Mouse (Mus musculus) intestine, postnatal 0 days (tissue): ENCODE results near the gene Tmub2. TPM values are rescaled to one million over a fixed set of nuclear protein-coding genes. Genes with fewer than 3 reads are reported as not detected.

Experiments used
- ATAC-seq: fragments of 200-750 bp; cut with Nextera tagmentation; 2 replicates; pipeline ENCODE4 v1.8.0; 2017; ENCODE audit warnings: mild to moderate bottlenecking, moderate TSS enrichment, moderate library complexity
- H3K27ac ChIP-seq: fragments of 300-500 bp; sonication (generic); 2 replicates; pipeline ENCODE4 v1.5.1; 2014; ENCODE audit warnings: mild to moderate bottlenecking, low read depth, low read length, moderate library complexity
- H3K27me3 ChIP-seq: fragments of 300-500 bp; sonication (generic); replicated peaks from 2 replicates; pipeline ENCODE4 v1.6.1; 2014; ENCODE audit warnings: low read length, mixed read lengths; ENCODE audit not compliant: control insufficient read depth, insufficient read depth
- H3K36me3 ChIP-seq: fragments of 300-500 bp; sonication (generic); 2 replicates; pipeline ENCODE4 v1.6.1; 2014; ENCODE audit warnings: mild to moderate bottlenecking, moderate library complexity; ENCODE audit not compliant: control insufficient read depth, insufficient read depth
- H3K4me1 ChIP-seq: fragments of 300-500 bp; sonication (generic); replicated peaks from 2 replicates; pipeline ENCODE4 v1.6.1; 2014; ENCODE audit warnings: antibody characterized with exemption, low read length, mixed read lengths; ENCODE audit not compliant: control insufficient read depth, insufficient read depth
- H3K4me2 ChIP-seq: fragments of 300-500 bp; sonication (generic); replicated peaks from 2 replicates; pipeline ENCODE4 v1.6.1; 2014; ENCODE audit warnings: low read depth, mild to moderate bottlenecking, moderate library complexity
- H3K4me3 ChIP-seq: fragments of 300-500 bp; sonication (generic); 2 replicates; pipeline ENCODE4 v1.5.1; 2014; ENCODE audit warnings: low read depth, low read length
- H3K9ac ChIP-seq: fragments of 300-500 bp; sonication (generic); 2 replicates; pipeline ENCODE4 v1.6.1; 2014; ENCODE audit warnings: mild to moderate bottlenecking, low read depth, low read length
- H3K9me3 ChIP-seq: fragments of 300-500 bp; sonication (generic); 2 replicates; pipeline ENCODE4 v1.6.1; 2016; ENCODE audit warnings: mixed run types; ENCODE audit not compliant: control insufficient read depth
- CTCF ChIP-seq: sonication (generic); IDR thresholded peaks from 2 replicates; pipeline ENCODE4 v1.5.1; 2016; ENCODE audit warnings: low read depth, mild to moderate bottlenecking, control low read depth, antibody characterized with exemption, moderate library complexity
- WGBS: fragments of 180-500 bp; shearing (Covaris S2); extraction: QIAGEN DNeasy Blood & Tissue Kit; methylation state at CpG from one replicate; pipeline ENCODE4 v1.1.7; 2014; 5-methylcytosine and 5-hydroxymethylcytosine counted together
- polyA plus RNA-seq: library from polyadenylated mRNA; unstranded; fragments of >200 nt; fragmentation: Nextera tagmentation; extraction: Ambion mirVana; gene quantifications from 2 replicates; pipeline ENCODE4 v1.2.1, GENCODE M21; 2015

The Tmub2 gene
- polyA plus RNA-seq, 1 experiment from 2014 or later = 43.3 TPM

DNA sequence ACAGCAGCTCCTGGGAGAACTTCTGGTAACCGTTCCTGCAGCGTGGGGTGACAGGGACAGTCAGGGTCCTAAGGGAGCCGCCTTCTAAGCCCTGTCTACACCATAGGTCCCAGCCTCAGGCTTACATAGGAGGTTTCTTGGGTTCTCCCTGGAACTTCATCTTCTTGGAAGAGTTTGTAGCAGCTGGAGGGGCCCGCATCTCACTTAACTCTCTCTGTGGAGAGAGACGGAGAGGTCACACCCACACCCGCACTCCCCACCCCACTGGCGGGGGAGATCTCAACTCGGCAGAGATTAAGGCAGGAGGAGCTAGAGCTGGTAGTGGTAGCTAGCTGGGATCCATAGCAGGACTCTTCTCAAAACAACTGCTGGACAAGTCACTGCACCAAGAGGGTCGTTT, 23.4 kb downstream of the Tmub2 start:
- no peaks in the 10 kb centered on the region for H3K27me3 ChIP-seq
- TF ChIP-seq CTCF = no peak
- no peak overlapping the region for H3K9ac ChIP-seq
- peaks cover 46% of the 10 kb centered on the region for H3K36me3 ChIP-seq
- H3K4me2 ChIP-seq = no peak overlapping the region
- no peak for ATAC-seq
- no peak overlapping the region for H3K27ac ChIP-seq
- H3K4me3 ChIP-seq = no peak overlapping the region
- H3K4me1 ChIP-seq = no peaks in the 10 kb centered on the region; the same call in 1 of the 2 replicates
- H3K9me3 ChIP-seq = no peaks in the 10 kb centered on the region
- WGBS = 77% methylated on average over 9 of the region's 9 CpGs

DNA sequence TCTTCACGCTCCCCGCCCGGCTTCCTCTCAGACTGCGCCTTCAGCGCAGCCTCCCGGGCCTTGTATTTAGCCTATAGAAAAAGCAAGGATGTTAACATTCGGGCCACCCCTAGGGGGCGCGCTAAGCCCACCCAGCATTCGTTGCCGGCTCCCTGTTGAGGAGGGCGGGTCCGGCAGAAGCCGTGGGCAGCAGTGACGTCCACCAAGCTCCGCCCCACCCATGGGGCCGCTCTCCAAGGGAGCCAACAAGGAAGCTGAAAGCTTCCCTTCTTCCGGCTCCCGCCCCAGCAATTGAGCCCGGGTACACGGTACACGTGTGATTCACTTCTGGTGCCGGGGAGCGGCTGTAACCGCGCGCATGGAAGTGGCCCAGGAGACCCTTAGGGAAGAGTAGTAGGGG, 24.2 kb downstream of the Tmub2 start:
- no peaks in the 10 kb centered on the region for H3K9me3 ChIP-seq
- H3K4me1 ChIP-seq = no peaks in the 10 kb centered on the region; the same call in 1 of the 2 replicates
- H3K4me2 ChIP-seq = peak overlapping the region; percentile 75
- peak; percentile 91 for ATAC-seq
- WGBS = 2% methylated on average over 27 of the region's 27 CpGs
- H3K4me3 ChIP-seq = peak overlapping the region; percentile 39
- peak; percentile 100 for TF ChIP-seq CTCF
- peak overlapping the region; percentile 62 for H3K27ac ChIP-seq
- H3K27me3 ChIP-seq = no peaks in the 10 kb centered on the region
- 0 out of 2 replicates have a peak overlapping the region, but pooled peaks have one; percentile 34 for H3K9ac ChIP-seq
- H3K36me3 ChIP-seq = peaks cover 55% of the 10 kb centered on the region

DNA sequence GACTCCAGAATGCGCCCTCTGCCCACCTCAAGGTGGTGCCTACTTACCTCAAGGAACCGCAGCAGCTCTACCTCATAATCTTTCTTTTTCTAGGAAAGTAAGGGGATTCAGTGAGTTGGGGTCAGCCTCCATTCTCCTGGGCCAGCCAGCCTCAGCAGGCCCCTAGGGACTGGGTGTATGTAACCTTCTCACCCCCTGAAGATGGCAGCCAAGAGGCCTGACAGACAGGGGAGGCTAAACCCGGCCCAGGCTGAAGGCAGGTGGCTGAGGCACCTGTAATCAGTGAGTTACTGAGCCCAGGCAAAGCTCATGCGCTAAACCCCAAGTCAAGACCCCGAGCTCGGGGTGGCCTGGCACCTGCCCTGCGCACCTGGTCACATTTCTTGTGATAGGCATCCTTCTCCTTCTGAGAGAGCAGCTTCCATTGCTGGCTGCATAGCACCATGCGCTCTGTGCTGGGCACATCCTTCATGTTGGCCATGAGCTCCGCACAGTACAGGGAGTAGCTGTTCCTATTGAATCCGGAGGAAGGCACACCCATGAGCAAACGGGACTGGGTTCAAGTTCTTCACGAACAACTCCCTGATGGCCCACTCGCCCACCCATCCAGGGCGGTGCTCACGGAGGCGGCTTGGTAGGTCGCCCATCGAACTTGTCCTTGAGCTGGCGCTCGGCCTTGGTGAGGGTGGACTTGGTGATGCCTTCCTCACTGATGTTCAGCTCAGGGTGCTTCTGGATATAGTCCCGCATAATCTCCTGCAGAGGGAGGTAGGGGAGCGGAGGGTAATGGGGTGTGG, 25.3 kb downstream of the Tmub2 start:
- no peak for ATAC-seq
- 0 out of 2 replicates have a peak overlapping the region, but pooled peaks have one; percentile 34 for H3K9ac ChIP-seq
- peak; percentile 31; the same call in 1 of the 2 replicates for TF ChIP-seq CTCF
- WGBS = 74% methylated on average over 22 of the region's 22 CpGs
- peak overlapping the region; percentile 75 for H3K4me2 ChIP-seq
- H3K9me3 ChIP-seq = no peaks in the 10 kb centered on the region
- H3K36me3 ChIP-seq = peaks cover 62% of the 10 kb centered on the region
- peak overlapping the region; percentile 62; the same call in 1 of the 2 replicates for H3K27ac ChIP-seq
- no peaks in the 10 kb centered on the region; the same call in 1 of the 2 replicates for H3K4me1 ChIP-seq
- H3K27me3 ChIP-seq = no peaks in the 10 kb centered on the region
- peak overlapping the region; percentile 39 for H3K4me3 ChIP-seq

DNA sequence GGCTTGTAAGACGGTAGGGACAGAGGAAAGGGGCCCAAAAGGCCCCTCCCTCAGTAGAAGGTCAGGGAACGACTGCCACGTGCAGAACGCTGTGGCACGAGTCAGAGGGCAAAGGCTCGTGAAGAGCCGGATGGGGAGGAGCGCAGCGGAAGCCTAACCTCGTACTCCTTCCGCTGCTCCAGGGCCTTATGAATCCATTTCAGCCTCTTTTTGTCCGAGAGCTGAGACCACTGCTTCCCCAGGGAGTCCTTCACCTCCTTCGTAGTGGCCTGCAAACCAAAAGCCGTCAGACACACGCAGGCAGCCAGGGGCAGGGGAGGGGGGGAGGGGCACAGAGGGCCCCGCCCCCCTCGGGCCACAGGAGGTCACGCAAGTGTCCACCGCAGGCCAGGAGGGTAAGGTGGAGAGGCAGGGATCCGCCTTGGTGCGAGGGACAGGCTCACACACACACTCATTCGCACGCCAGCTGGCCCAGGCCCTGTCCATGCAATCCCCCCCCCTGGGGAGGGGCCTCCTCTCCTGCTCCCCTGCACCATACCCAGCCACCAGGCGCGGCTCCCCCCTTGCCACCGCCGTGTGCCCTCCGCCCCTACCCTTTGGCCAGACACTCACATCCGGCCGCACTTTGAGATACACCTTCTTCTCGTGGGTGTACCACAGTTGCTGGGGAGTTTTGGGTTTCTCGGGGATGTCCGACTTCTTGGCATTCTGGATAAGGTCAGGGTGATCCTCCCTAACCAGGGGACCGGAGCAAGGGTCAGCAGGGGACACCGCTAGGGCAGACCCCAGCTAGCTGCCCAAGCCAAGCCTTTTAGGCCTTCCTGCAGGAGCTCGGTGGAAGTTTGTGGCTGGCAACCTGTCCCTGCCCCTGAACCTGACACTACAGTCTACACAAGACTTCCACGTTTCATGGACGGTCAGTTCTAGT, 26.3 kb downstream of the Tmub2 start:
- 0 out of 2 replicates have a peak overlapping the region, but pooled peaks have one; percentile 22 for H3K9ac ChIP-seq
- H3K36me3 ChIP-seq = peaks cover 61% of the 10 kb centered on the region
- H3K4me3 ChIP-seq = peak overlapping the region; percentile 15
- no peaks in the 10 kb centered on the region; the same call in 1 of the 2 replicates for H3K4me1 ChIP-seq
- H3K27ac ChIP-seq = peak overlapping the region; percentile 57; the same call in 1 of the 2 replicates
- H3K27me3 ChIP-seq = no peaks in the 10 kb centered on the region
- no peaks in the 10 kb centered on the region for H3K9me3 ChIP-seq
- no peak for ATAC-seq
- TF ChIP-seq CTCF = no peak
- peak overlapping the region; percentile 75 for H3K4me2 ChIP-seq
- 47% methylated on average over 34 of the region's 38 CpGs for WGBS

DNA sequence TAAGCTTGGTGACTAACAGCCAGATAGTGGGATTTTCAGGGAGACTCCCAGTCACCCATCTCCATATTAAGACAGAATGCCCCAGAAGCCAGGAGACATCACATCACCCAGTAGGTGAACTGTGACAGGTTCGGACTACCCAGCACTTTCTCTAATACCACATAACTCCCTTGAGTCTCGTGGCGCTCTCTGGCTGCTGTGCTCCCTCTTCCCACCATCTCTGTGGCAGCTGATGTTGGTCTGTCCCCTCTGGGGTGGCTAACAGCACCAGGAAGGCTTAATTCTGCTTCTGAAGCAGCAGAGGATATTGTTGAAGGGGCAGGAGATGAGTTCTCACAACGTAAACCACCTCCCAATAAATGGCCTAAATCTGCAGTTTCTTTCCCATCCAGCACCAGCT, 27.2 kb downstream of the Tmub2 start:
- H3K9me3 ChIP-seq = no peaks in the 10 kb centered on the region
- WGBS = 90% methylated on average over 4 of the region's 4 CpGs
- peaks cover 51% of the 10 kb centered on the region for H3K36me3 ChIP-seq
- H3K4me2 ChIP-seq = no peak overlapping the region
- no peaks in the 10 kb centered on the region for H3K27me3 ChIP-seq
- no peak overlapping the region for H3K4me3 ChIP-seq
- no peak overlapping the region for H3K27ac ChIP-seq
- TF ChIP-seq CTCF = no peak
- H3K4me1 ChIP-seq = no peaks in the 10 kb centered on the region; the same call in 1 of the 2 replicates
- no peak for ATAC-seq
- H3K9ac ChIP-seq = no peak overlapping the region

GRCm38 (mm10) chr11:102312586-102312985, 27.9 kb downstream of the Tmub2 start:
- 82% methylated on average over 6 of the region's 6 CpGs for whole genome bisulfite sequencing
- H3K27ac ChIP-seq = no peak overlapping the region
- no peak for ATAC-seq
- no peak overlapping the region for H3K4me2 ChIP-seq
- no peak overlapping the region for H3K9ac ChIP-seq
- H3K4me3 ChIP-seq = no peak overlapping the region
- H3K4me1 ChIP-seq = no peaks in the 10 kb centered on the region; the same call in 1 of the 2 replicates
- no peaks in the 10 kb centered on the region for H3K9me3 ChIP-seq
- no peaks in the 10 kb centered on the region for H3K27me3 ChIP-seq
- TF ChIP-seq CTCF = no peak
- H3K36me3 ChIP-seq = peaks cover 46% of the 10 kb centered on the region
